Mouse (Mus musculus) kidney, embryonic 16.5 days (tissue): ENCODE results near the gene Bud23. TPM values are rescaled to one million over a fixed set of nuclear protein-coding genes. Genes with fewer than 3 reads are reported as not detected.
"Not testable (repeated sequence)": the region's sequence is repeated elsewhere in the genome, so short reads cannot be mapped to it uniquely, and the experiment has no call there.

Experiments
- ATAC-seq: fragments of 200-750 bp; cut with Nextera tagmentation; 2 replicates; pipeline ENCODE4 v1.8.0; 2017; ENCODE audit warnings: moderate TSS enrichment; ENCODE audit not compliant: low FRiP score, low TSS enrichment
- H3K27ac ChIP-seq: fragments of 300-500 bp; sonication (generic); 2 replicates; pipeline ENCODE4 v1.5.1; 2014; ENCODE audit warnings: low read length
- H3K27me3 ChIP-seq: fragments of 300-500 bp; sonication (generic); 2 replicates; pipeline ENCODE4 v1.6.1; 2014; ENCODE audit warnings: low read length, control low read depth, mixed read lengths; ENCODE audit not compliant: insufficient read depth
- H3K36me3 ChIP-seq: fragments of 300-500 bp; sonication (generic); 2 replicates; pipeline ENCODE4 v1.6.1; 2014; ENCODE audit warnings: low read length, control low read depth, mixed read lengths; ENCODE audit not compliant: insufficient read depth
- H3K4me1 ChIP-seq: fragments of 300-500 bp; sonication (generic); 2 replicates; pipeline ENCODE4 v1.6.1; 2014; ENCODE audit warnings: low read length, control low read depth, mixed read lengths; ENCODE audit not compliant: insufficient read depth
- H3K4me2 ChIP-seq: fragments of 300-500 bp; sonication (generic); replicated peaks from 2 replicates; pipeline ENCODE4 v1.6.1; 2014; ENCODE audit warnings: low read depth, low read length
- H3K4me3 ChIP-seq: fragments of 300-500 bp; sonication (generic); 2 replicates; pipeline ENCODE4 v1.5.1; 2014; ENCODE audit warnings: mild to moderate bottlenecking, low read length
- H3K9ac ChIP-seq: fragments of 300-500 bp; sonication (generic); replicated peaks from 2 replicates; pipeline ENCODE4 v1.6.1; 2014; ENCODE audit warnings: low read length
- H3K9me3 ChIP-seq: fragments of 300-500 bp; sonication (generic); 2 replicates; pipeline ENCODE4 v1.6.1; 2016; ENCODE audit warnings: low read length, control low read depth
- WGBS: fragments of 180-500 bp; shearing (Covaris S2); extraction: QIAGEN DNeasy Blood & Tissue Kit; methylation state at CpG from one replicate; pipeline ENCODE4 v1.1.7; 2014; 5-methylcytosine and 5-hydroxymethylcytosine counted together
- polyA plus RNA-seq: library from polyadenylated mRNA; unstranded; fragments of >200 nt; fragmentation: Nextera tagmentation; extraction: Ambion mirVana; gene quantifications from 2 replicates; pipeline ENCODE4 v1.2.1, GENCODE M21; 2015

Bud23 gene
- 134 and 139 TPM in 2 replicates for polyA plus RNA-seq

DNA sequence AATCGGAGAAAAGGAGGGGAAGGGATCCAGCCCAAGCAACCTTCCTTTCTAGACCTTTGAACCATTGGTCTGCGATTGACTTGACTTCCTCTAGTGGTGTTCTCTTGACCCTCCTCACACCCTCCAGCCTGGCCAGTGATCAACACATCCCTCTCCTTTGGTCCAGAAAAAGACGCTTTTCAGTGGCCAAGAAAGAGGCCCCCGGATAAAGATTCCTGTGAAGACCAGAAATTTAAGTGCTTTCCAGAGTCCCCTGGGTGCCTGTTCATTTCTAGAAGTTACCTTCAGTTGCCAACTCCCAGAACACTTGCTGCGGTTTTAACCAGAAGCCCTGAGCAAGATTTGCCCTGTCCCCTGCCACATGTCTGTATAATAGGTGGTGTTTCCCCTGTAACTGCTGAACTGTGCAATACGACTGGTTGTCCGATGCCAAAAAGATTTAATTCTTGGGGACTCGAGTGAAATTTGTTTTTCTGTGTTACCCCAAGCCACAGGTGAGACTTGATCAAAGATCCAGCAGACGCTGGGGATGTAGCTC, at the start of gene Bud23:
Bud23 (minus strand) TSS at position 51 of the 538 bp plus-strand sequence.
- H3K27ac ChIP-seq, result peak within 1 kb of the TSS; percentile 54; the same call in 1 of the 2 replicates
- H3K4me1 ChIP-seq, result peaks cover 19% of the 10 kb centered on the region
- not testable (repeated sequence) for H3K27me3 ChIP-seq, H3K9me3 ChIP-seq, ATAC-seq
- WGBS, result 70% methylated on average over 7 of the region's 9 CpGs
- peaks cover 32% of the 10 kb centered on the region for H3K36me3 ChIP-seq
- peak within 1 kb of the TSS; percentile 85 for H3K9ac ChIP-seq
- peak within 1 kb of the TSS; percentile 96 for H3K4me3 ChIP-seq
- peak within 1 kb of the TSS; percentile 89 for H3K4me2 ChIP-seq

DNA sequence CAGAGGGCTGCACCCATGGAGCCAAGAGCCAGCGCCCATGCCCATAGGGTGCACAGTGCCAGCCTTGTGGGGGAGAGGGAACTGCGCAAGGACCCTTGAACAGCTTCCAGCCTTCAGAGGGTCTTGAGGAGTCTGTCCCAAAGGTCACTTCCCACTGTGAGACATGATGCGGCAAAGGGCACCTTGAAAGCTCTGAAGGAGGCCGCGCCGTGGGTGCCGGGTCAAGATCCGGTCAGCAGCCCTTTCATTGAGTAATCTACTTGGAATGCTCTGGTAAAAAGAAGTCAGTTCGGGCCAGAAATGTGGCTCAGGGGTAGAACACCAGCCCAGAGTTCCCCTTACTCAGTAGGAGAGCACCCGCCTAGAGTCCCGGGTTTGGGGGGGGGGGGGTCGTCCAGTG, 49.0 kb upstream of the Bud23 start:
- no peak overlapping the region for H3K9ac ChIP-seq
- WGBS, result 84% methylated on average over 12 of the region's 12 CpGs
- no peaks in the 10 kb centered on the region for H3K36me3 ChIP-seq

DNA sequence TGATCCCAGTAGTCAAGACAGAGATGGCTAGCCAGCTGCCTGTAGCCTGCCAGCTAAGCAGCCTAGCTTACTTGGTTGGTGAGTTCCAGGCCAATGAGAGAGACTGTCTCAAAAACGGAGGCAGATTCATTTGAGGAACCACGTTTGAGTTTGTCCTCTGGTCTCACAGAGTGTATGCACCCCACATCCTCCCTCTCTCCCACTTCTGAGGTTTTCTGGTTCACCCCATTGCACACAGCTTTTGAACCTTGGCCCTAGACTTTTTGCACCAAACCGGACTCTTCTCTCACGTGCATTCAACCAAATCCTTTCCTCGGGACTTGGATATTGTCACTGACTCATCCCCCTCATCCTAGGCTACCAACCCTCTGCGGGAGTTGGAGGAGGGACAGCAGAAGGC, 45.2 kb upstream of the Bud23 start:
- Histone ChIP-seq H3K27me3 (peaks cover 24% of the 10 kb centered on the region), H3K4me3 (no peak overlapping the region), H3K9me3 (no peaks in the 10 kb centered on the region), H3K9ac (no peak overlapping the region), H3K4me2 (no peak overlapping the region), H3K4me1 (peaks cover 14% of the 10 kb centered on the region; the same call in 1 of the 2 replicates), H3K36me3 (no peaks in the 10 kb centered on the region), H3K27ac (no peak overlapping the region)
- WGBS, result 39% methylated on average over 6 of the region's 6 CpGs
- no peak for ATAC-seq

More for the DNA sequence above, 49.0 kb upstream of the Bud23 start:
- Histone ChIP-seq H3K4me1 (peaks cover 2% of the 10 kb centered on the region; the same call in 1 of the 2 replicates), H3K9me3 (no peaks in the 10 kb centered on the region), H3K27ac (no peak overlapping the region), H3K4me2 (no peak overlapping the region), H3K4me3 (no peak overlapping the region), H3K27me3 (no peaks in the 10 kb centered on the region)
- ATAC-seq, result no peak

DNA sequence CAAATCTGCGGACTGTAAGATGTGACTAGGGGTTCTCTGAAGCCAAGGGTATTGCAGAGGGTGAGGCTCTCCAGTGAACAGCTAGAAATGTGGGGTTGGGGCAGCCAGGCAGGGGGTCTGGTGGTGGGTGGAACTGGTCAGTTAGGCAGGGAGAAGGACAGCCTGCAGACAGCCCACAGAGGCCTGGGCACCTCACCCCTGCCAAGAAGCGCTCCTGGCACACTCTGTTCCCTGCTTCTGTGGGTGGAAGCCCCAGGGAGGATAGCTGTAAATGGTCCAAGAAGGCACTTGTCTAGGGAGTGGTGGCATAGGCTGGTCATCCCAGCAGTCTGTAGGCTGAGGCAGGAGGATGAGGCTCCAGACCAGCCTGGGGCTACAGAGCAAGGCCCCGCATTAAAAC, 44.7 kb upstream of the Bud23 start:
- 85% methylated on average over 3 of the region's 3 CpGs for WGBS
- ATAC-seq, result no peak
- Histone ChIP-seq H3K36me3 (no peaks in the 10 kb centered on the region), H3K9me3 (no peaks in the 10 kb centered on the region), H3K4me2 (no peak overlapping the region), H3K4me1 (peaks cover 14% of the 10 kb centered on the region; the same call in 1 of the 2 replicates), H3K9ac (no peak overlapping the region), H3K4me3 (no peak overlapping the region), H3K27me3 (peaks cover 24% of the 10 kb centered on the region), H3K27ac (no peak overlapping the region)

DNA sequence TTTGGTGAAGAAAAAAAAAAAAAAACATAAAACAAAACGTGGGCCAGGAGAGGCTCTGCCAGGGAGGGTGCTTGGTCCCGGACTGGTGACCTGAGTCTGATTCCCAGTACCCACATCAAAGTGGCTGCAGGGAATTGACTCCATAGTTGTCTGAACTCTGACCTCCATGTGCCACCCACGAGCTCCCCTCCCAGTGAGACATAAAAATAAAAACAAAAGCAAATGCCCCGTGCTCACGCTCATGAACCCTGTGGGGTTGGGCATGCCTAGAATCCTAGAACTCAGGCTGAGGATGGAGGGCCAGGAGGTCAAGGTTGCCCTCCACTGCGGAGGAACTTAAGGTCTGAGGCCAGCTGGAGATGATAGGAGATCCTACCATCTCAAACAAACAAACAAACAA, 44.3 kb upstream of the Bud23 start:
- Histone ChIP-seq H3K9me3 (no peaks in the 10 kb centered on the region), H3K4me3 (no peak overlapping the region), H3K4me1 (peaks cover 14% of the 10 kb centered on the region; the same call in 1 of the 2 replicates), H3K36me3 (no peaks in the 10 kb centered on the region), H3K9ac (no peak overlapping the region), H3K4me2 (no peak overlapping the region), H3K27ac (no peak overlapping the region), H3K27me3 (peaks cover 24% of the 10 kb centered on the region)
- WGBS, result 42% methylated on average over 6 of the region's 6 CpGs
- ATAC-seq, result no peak

DNA sequence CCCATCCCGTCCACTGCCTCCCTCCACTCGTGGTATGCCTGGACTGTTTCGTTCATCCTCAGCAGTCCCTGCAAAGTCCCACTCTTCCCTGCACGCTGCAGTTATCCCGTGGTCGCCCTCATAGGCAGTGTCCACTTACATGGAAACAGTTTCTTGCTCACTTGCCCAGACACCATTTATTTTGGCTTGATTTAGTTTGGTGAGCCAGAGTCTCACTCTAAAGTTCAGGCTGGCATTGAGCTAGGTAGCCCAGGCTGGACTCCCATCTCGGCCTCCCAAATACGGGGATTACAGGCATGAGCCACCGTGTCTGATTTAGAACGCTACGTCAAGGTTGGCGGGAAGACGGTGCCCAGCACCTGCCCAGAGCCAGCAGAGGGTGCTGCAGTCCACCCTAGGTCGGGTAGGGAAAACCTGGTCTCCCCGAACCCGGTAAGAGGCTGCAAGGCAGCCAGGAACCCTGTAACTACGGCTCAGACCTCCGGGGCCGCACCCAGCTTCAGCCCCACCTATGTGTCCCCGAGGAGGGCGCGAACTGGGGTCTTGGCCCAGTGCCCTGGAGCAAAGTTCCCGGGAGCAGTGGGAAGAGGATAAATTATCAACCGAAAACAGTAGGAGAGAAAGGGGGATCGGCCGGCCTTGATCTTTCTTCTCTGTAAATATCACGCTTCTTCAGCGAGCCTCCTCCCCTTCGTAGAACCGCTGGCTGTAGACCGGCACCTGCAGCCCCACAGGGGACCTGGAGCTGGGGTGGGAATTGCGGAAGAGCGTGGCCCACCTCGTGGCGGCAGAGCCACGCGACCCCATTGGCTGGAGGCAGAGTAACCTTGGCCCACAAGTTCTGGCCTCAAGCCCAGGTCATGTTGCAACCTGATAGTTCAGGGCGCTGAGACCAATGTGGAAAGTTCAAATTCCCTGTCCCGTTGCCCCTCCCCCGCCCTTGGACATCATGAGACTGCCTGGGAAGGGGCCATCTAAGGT, 43.1 kb upstream of the Bud23 start:
- Histone ChIP-seq H3K4me2 (peak overlapping the region; percentile 95), H3K36me3 (no peaks in the 10 kb centered on the region), H3K9me3 (no peaks in the 10 kb centered on the region), H3K27me3 (peaks cover 24% of the 10 kb centered on the region), H3K27ac (no peak overlapping the region), H3K4me1 (peaks cover 14% of the 10 kb centered on the region; the same call in 1 of the 2 replicates), H3K9ac (peak overlapping the region; percentile 68; the same call in 1 of the 2 replicates), H3K4me3 (peak overlapping the region; percentile 59)
- ATAC-seq, result peak; percentile 64; the same call in 1 of the 2 replicates
- 5% methylated on average over 38 of the region's 40 CpGs for WGBS

DNA sequence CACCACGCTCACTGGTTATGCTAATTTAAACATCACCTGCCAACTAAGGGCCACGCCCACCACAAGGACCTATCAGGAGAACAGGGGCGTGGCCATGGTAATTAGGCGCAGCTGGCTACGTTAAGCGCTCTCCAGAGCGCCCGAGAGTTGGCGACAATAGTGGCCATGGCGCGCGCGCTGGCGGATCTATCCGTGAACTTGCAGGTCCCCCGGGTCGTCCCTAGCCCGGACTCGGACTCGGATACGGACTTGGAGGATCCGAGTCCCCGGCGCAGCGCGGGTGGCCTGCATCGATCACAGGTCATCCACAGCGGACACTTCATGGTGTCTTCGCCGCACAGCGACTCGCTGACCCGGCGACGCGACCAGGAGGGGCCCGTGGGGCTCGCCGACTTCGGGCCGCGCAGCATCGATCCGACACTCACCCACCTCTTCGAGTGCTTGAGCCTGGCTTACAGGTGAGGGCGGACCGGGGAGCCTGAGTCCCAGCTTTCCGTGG, 42.0 kb upstream of the Bud23 start:
- no peaks in the 10 kb centered on the region for H3K9me3 ChIP-seq
- peak overlapping the region; percentile 68 for H3K9ac ChIP-seq
- ATAC-seq, result peak; percentile 88
- peaks cover 24% of the 10 kb centered on the region for H3K27me3 ChIP-seq
- H3K4me3 ChIP-seq, result peak overlapping the region; percentile 59
- no peak overlapping the region for H3K27ac ChIP-seq
- under 1% methylated on average over 48 of the region's 48 CpGs for WGBS
- H3K4me2 ChIP-seq, result peak overlapping the region; percentile 95
- H3K4me1 ChIP-seq, result peaks cover 14% of the 10 kb centered on the region; the same call in 1 of the 2 replicates
- no peaks in the 10 kb centered on the region for H3K36me3 ChIP-seq

DNA sequence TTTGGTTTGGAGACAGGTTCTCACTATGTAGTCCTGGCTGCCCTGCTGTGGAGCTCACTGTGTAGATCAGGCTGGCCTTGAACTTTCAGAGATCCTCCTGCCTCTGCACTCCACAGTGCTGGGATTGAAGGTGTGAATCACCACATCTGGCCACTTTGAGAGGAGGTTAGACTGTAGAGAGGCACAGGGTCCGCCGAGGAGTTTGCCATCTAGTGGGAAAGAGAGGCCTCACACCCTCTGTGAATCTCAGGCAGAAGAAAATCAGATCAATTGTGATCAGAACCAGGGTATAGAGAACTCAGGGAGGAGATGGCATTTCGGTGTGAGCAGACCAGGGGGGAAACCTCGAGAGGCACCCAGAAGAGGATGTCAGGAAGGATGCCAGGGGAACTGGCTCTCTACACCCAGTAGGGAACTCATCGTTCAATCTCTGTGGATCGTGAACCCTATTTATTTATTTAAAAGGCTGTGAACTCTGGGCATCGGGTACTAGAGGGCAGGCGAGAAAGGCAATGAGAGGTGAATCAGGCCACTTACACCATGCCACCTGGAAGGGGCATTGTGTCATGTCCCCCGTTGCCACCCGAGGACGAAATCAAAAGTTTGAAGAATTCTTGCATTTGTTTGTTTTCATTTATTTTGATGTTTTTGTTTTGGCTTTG, 39.4 kb upstream of the Bud23 start:
- Histone ChIP-seq H3K9me3 (no peaks in the 10 kb centered on the region), H3K4me3 (no peak overlapping the region), H3K27me3 (peaks cover 24% of the 10 kb centered on the region), H3K9ac (no peak overlapping the region), H3K4me2 (no peak overlapping the region), H3K4me1 (peaks cover 14% of the 10 kb centered on the region; the same call in 1 of the 2 replicates), H3K36me3 (no peaks in the 10 kb centered on the region), H3K27ac (no peak overlapping the region)
- ATAC-seq, result no peak
- WGBS, result 65% methylated on average over 11 of the region's 11 CpGs

DNA sequence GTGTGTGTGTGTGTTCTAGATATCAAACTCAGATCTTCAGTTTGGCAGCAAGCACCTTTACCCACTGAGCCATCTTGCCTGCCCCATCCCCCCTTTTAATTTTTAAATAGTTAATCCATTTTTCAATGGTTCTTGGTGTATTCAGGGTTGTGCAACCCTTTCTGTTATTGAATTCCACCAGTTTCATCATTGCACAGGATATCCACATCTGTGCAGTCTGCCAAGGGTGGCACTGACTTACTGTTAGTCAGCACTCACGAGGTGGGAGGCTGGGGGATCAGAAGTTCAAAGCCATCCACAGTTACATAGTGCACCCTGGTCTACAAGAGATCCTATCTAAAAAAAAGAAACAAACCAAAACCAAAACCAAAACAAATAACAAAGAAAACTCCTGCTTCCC, 36.2 kb upstream of the Bud23 start:
- Histone ChIP-seq H3K27me3 (peaks cover 7% of the 10 kb centered on the region; the same call in 1 of the 2 replicates), H3K4me1 (no peaks in the 10 kb centered on the region), H3K36me3 (no peaks in the 10 kb centered on the region), H3K27ac (no peak overlapping the region), H3K4me2 (no peak overlapping the region), H3K4me3 (no peak overlapping the region), H3K9me3 (no peaks in the 10 kb centered on the region), H3K9ac (no peak overlapping the region)
- no peak for ATAC-seq
- WGBS, result 65% methylated on average over 1 of the region's 1 CpGs
